Mouse (Mus musculus): Measurements from ENCODE around the gene Zfp683.

DNA sequence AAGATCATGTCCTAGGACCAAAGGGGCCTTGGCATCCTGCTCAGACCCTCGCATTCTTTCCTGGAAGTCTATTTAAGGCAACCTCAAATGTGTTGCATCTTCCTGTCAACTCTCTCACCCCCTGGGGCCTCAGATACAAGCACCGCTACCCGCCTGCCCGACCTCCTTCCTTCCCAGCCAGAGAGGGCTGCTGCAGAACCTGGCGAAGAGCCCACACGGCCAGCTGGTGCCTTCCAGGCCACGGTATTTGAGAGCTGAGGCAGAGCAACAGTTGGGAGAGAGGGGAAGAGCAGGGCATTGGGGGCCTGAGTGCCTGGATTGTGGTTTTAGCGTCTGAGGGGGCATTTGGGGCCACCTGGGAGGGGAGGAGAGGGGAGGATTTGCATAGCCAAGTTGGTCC, 1.1 kb upstream of the Zfp683 start:
- TF ChIP-seq CTCF (IDR thresholded peaks at IDR 0.05; ENCODE audit: control insufficient read depth, insufficient read depth, insufficient replicate concordance, low read depth, low read length) (no peak), POLR2A (IDR thresholded peaks at IDR 0.05; ENCODE audit: control insufficient read depth, low read depth, low read length) (no peak)

Measured in testis, adult 2 months (tissue).